Mouse (Mus musculus): ENCODE measurements around the gene Psip1.

DNA sequence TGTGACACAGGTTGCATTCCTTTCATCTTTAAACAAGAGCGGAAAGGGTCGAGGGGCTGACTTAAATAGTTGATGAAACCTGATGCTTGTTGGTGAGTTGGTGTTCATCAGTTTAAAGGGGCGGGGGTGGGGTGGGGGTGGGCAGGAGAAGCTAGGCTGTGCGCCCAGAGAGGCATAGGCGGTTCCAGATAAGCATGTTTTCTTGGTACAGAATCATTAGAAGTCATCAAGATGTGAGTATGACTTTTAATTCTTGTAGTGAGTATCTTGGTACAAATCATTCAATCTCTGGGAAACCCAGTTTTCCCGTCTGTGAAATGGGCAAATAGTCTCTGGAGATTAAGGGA is 40.7 kb upstream of the Psip1 start:
- TF ChIP-seq CTCF (IDR thresholded peaks at IDR 0.05; ENCODE audit: control insufficient read depth, insufficient read depth, low read length) = no peak
- TF ChIP-seq POLR2A (IDR thresholded peaks at IDR 0.05; ENCODE audit: borderline replicate concordance, control insufficient read depth, low read depth, low read length) = no peak

Data from bone marrow, adult 2 months (tissue).